Mouse (Mus musculus) ES-CJ7 (cell line): ENCODE results near the gene Rasa4.
"Not testable (repeated sequence)": the region's sequence is repeated elsewhere in the genome, so short reads cannot be mapped to it uniquely, and the experiment has no call there.

Experiments used
- DNase-seq: peaks from one replicate; pipeline ENCODE4 v3.0.0; 2011; ENCODE audit warnings: low read depth, low spot score

Gene Rasa4

GRCm38 (mm10) chr5:136083669-136084107, at the start of gene Rasa4:
Gene Rasa4 (plus strand): TSS chr5:136083916.
- peak; percentile 93 for DNase-seq

- DNase-seq: no peak
Measured at GRCm38 (mm10) chr5:136034868-136035267, 48.8 kb upstream of the Rasa4 start.

DNA sequence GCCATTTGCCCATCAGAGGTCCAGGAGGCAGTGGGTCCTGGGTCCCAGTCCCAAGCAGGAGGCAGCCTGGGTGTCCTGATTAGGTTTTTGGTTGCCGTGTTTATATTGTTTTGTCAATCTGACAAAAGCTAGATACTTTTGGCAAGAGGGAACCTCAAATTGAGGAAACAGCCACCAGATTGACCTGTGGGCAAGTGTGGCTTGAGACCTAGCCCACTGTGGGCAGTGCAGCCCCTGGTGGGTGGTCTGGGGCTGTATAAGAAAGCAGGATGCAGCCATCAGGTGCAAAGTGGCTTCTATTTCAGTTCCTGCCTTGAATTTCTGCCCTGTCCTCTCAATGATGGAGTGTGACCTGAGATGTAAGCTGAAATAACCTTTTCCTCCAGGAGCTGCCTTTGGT, 48.4 kb upstream of the Rasa4 start:
- no peak for DNase-seq

- DNase-seq: no peak
Measured at GRCm38 (mm10) chr5:136036667-136037066, 47.0 kb upstream of the Rasa4 start.

DNA sequence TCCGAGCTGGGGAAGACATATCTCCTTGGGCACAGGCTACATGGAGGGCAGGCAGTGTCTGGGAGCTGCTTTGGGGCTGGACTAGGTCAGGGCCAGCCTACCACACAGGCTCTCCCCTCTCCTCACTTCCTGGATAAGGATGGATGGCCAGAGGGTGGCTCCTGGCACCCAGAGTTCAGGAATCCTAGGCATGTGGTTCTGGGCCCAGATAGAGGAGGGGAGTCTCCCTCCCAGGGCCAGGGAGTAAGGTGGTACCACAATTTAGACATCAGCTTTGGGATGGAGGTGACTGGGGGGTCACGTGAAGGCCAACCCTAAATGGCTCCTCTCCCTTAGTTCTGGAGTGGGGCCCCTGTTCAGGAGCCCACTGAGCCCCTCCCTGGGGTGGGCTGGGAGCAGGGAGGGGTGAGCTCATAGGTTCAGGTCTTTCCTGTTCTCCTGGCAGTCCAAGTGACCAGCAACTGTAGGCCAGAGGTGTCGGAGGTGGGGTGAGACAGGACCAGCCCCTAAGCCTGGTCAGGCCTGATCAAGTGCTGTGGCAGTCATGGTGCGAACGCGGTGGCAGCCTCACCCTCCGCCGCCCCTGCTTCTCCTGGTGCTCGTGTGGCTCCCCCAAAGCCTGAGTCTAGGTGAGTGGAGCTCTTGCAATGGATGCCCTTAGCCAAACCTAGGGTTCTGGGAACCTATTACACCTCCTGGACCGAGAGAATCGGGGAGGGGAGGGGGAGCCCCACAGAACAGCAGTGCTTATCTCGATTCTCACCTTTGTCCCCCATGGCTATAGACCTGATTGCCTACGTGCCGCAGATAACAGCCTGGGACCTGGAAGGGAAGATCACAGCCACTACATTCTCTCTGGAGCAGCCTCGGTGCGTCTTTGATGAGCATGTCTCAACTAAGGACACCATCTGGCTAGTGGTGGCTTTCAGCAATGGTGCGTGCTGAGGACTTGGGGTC, 45.2 kb upstream of the Rasa4 start, which contains the start of gene Upk3b:
Gene Upk3b, plus strand, starts transcription at position 239 of the 957 bp plus-strand sequence.
- DNase-seq: no peak

- peak; percentile 64 for DNase-seq
Measured at GRCm38 (mm10) chr5:136040210-136040609, 43.5 kb upstream of the Rasa4 start.

- DNase-seq: peak; percentile 87
Measured at GRCm38 (mm10) chr5:136041260-136041659, 42.5 kb upstream of the Rasa4 start.

DNA sequence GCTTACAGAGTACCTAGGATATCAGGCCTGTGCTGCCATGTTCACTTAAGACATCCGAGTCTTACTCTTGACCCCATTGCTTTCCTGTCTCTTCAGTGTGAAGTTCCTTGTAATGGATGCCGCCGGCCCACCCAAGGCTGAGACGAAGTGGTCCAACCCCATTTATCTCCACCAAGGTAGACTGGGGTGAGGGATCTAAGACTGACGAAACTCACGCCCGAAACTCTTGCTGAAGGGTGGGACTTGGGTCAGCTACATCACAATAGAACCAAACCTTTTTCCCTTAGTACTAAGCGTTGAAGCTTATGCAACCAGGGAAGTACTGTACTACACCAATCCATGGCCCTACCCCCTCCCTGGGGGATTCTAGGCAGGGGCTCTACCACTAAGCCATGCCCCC, 42.0 kb upstream of the Rasa4 start:
- DNase-seq: peak; percentile 85

- peak; percentile 65 for DNase-seq
Measured at GRCm38 (mm10) chr5:136044865-136045264, 38.9 kb upstream of the Rasa4 start.

- DNase-seq: peak; percentile 75
Measured at GRCm38 (mm10) chr5:136045408-136045807, 38.3 kb upstream of the Rasa4 start.

DNA sequence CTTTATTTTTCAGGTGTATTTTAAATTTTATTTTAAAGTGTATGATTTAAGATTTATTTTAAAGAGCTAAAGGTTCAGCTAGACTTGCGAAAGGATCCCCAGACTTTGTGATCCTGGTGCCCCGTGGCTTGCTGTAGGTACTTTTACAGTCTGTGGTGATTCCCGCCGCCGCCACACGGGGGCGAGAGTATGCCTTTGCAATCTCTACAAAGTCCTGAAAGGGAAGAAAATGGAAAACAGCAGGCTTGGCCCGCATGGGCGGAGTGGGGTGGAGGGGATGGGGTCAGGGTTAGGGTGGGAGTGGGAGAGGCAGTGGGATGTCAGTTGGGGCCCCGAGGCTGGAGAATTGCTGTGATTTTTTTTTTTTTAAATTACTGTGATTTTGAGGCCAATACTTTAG, 37.7 kb upstream of the Rasa4 start:
- peak; percentile 91 for DNase-seq

- not testable (repeated sequence) for DNase-seq
Measured at GRCm38 (mm10) chr5:136048541-136048940, 35.2 kb upstream of the Rasa4 start.

DNA sequence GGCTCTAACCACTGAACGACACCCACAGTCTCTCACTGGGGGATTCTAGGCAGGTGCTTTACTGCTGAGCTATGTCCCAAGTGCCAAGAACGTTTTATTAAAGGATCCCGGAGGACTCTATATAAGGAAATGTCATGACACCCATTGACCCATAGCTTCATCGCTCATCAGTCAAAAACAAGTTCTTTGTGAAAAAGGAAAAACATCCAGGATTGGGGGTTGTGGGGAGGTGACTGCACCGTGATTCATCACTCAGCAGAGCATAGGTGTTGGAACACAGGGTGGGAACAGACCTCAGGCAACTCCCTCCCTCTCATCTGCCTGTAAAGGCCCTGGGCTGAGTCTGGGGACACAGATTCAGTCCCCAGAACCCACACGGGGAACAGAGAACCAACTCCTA, 33.8 kb upstream of the Rasa4 start:
- DNase-seq: no peak

GRCm38 (mm10) chr5:136051231-136052085, 32.3 kb upstream of the Rasa4 start:
- DNase-seq: no peak

- DNase-seq: peak; percentile 63
Measured at GRCm38 (mm10) chr5:136052861-136053655, 30.7 kb upstream of the Rasa4 start.

DNA sequence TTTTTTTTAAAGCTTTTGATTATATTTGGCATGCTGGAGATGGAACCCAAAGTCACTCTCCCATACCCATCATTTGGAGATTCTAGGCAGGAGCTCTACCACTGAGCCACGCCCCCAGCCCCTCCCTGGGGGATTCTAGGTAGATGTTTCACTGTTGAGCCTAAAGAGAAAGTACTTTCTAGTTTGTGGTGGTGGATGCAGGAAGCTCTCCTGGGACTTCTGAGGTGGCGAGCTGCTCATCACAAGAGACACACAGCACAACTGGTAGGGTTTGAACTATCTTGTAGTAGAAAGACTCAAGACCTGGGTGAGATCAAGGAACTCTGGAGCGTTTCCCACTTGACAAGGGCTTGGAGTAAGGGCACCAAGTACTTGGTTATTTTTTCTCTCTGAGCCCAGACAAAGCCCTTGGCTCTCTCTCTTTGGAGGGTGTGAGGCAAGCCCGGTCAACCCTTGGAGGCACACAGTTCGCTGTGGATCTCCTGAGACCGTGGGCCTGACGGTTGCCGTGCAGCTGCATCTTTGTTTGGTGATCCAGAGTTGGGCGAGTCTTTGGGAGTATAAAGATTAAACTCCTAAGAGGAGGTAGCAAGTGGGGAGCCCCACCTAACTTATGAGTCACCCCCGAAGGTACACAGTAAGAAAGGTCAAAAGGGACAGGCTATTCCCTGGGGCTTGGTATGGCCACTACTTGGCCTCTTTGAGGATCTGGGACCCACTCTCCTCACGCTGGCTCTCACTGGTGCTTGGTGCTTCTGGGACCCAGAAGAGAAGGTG, 29.2 kb upstream of the Rasa4 start, which contains the start of gene Upk3bl:
Gene Upk3bl, plus strand, starts transcription at position 192 of the 777 bp plus-strand sequence.
- no peak for DNase-seq

GRCm38 (mm10) chr5:136056062-136056461, 27.7 kb upstream of the Rasa4 start:
- DNase-seq: peak; percentile 43

- DNase-seq: no peak
Measured at GRCm38 (mm10) chr5:136057085-136057484, 26.6 kb upstream of the Rasa4 start.

- DNase-seq: peak; percentile 86
Measured at GRCm38 (mm10) chr5:136061567-136061966, 22.1 kb upstream of the Rasa4 start.

DNA sequence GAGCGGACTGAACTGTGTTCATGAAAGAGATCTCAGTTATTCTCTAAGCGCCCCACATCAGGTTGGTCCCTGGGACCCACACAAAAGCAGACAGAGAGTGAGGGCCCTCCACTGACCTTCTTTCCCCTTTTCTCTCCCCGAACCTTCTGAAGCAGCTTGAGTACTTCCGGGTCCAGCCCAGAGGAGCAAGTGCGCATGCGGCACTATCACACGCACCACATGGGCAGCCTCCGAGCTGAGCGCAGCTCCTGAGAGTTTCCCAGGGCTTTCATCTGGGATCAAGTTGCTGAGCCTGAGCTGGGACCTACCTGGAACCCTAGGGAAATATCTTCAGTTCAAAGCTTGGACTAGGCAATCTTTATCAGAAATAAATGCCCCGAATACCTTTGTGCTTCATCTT, 19.8 kb upstream of the Rasa4 start:
- peak; percentile 63 for DNase-seq
